Mouse (Mus musculus) bone marrow, adult 2 months (tissue): ENCODE measurements at regions not wholly inside any gene's neighbourhood (a gene's known extent, or its start where the extent isn't known, plus 50 kb on each side); places are given as distances from the start of the nearest gene placed in this dataset.

Experiments used
- CTCF ChIP-seq: fragments of 200-500 bp; IDR thresholded peaks from 2 replicates; pipeline ENCODE4 v1.5.1; 2011; ENCODE audit warnings: low read length, control low read depth; ENCODE audit not compliant: control insufficient read depth, insufficient read depth
- POLR2A ChIP-seq: fragments of 200-500 bp; IDR thresholded peaks from 2 replicates; pipeline ENCODE4 v1.6.1; 2011; ENCODE audit warnings: low read depth, mild to moderate bottlenecking, control low read depth, low read length, borderline replicate concordance; ENCODE audit not compliant: control insufficient read depth

DNA sequence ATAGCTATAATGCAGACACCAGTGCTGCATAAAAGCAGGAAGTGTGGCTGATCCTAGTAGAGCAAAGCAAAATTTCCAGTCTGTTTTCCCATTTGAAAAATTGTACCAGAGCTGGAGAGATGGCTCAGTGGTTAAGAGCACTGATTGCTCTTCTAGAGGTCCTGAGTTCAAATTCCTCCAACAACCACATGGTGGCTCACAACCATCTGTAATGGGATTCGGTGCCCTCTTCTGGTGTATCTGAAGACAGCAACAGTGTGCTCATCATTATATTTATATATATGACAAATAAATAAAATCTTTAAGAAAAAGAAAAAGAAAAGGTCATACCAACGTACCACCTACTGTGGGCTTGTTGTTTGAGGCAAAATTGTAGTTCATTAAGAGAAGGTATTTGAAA lies 144.1 kb upstream of the Rxfp2 start:
- TF ChIP-seq CTCF (no peak), POLR2A (no peak)
